Mouse (Mus musculus) monocyte, adult 2 months (primary cell): ENCODE measurements around the gene Ptafr.

ENCODE experiments used
- DNase-seq, 2 experiments: peaks; one replicate each; pipeline ENCODE4 v3.0.0; 2022; ENCODE audit warnings: low spot score in 2 of 2, low read depth in 1 of 2

Ptafr gene

GRCm38 (mm10) chr4:132563965-132564364 lies at the start of gene Ptafr:
TSS of gene Ptafr (plus strand) at chr4:132564067.
- DNase-seq: peak; percentile 70 to 79

GRCm38 (mm10) chr4:132514555-132515135 lies 49.2 kb upstream of the Ptafr start:
- peak in 1 of 2 experiments; percentile 78 for DNase-seq

GRCm38 (mm10) chr4:132515369-132516155 lies 48.3 kb upstream of the Ptafr start:
- DNase-seq: peak; percentile 70 to 75

GRCm38 (mm10) chr4:132518066-132518465 lies 45.8 kb upstream of the Ptafr start:
- no peak for DNase-seq

- DNase-seq: no peak
These were observed 44.7 kb upstream of the Ptafr start for GRCm38 (mm10) chr4:132519188-132519587.

GRCm38 (mm10) chr4:132524321-132524741 lies 39.5 kb upstream of the Ptafr start:
- no peak for DNase-seq

GRCm38 (mm10) chr4:132524808-132525207 lies 39.1 kb upstream of the Ptafr start:
- DNase-seq: no peak

- no peak for DNase-seq
These were observed 37.2 kb upstream of the Ptafr start for GRCm38 (mm10) chr4:132526678-132527077.

- no peak for DNase-seq
These were observed 35.8 kb upstream of the Ptafr start for GRCm38 (mm10) chr4:132527917-132528522.

- DNase-seq: no peak
These were observed 34.5 kb upstream of the Ptafr start for GRCm38 (mm10) chr4:132529344-132529743.

GRCm38 (mm10) chr4:132530033-132530804 lies 33.6 kb upstream of the Ptafr start:
- DNase-seq: no peak

- DNase-seq: no peak
These were observed 31.4 kb upstream of the Ptafr start for GRCm38 (mm10) chr4:132532496-132532895.

GRCm38 (mm10) chr4:132532981-132533916 lies 30.6 kb upstream of the Ptafr start, which contains the start of gene Atpif1:
TSS of gene Atpif1 (minus strand) at chr4:132533659.
- DNase-seq: peak in 1 of 2 experiments; percentile 73

- peak; percentile 73 to 90 for DNase-seq
These were observed 28.3 kb upstream of the Ptafr start, which contains the start of gene Dnajc8 for GRCm38 (mm10) chr4:132535406-132536121. TSS of gene Dnajc8 (plus strand) at chr4:132535550.

GRCm38 (mm10) chr4:132539481-132539880 lies 24.4 kb upstream of the Ptafr start:
- DNase-seq: no peak

GRCm38 (mm10) chr4:132541413-132541812 lies 22.5 kb upstream of the Ptafr start:
- DNase-seq: no peak

GRCm38 (mm10) chr4:132542724-132543123 lies 21.1 kb upstream of the Ptafr start:
- DNase-seq: no peak

GRCm38 (mm10) chr4:132545851-132546250 lies 18.0 kb upstream of the Ptafr start:
- DNase-seq: no peak

GRCm38 (mm10) chr4:132554221-132554620 lies 9.6 kb upstream of the Ptafr start:
- DNase-seq: no peak
